Mouse (Mus musculus) kidney, adult 2 months (tissue): ENCODE data around the gene Samd4b.
"Not testable (repeated sequence)": the region's sequence is repeated elsewhere in the genome, so short reads cannot be mapped to it uniquely, and the experiment has no call there.

Experiments
- CTCF ChIP-seq: fragments of 200-500 bp; conservative IDR thresholded peaks from 2 replicates; pipeline ENCODE4 v1.5.1; 2011; ENCODE audit warnings: low read depth, mild to moderate bottlenecking, control low read depth, low read length, moderate library complexity, mixed read lengths; ENCODE audit not compliant: insufficient read depth, insufficient read length
- POLR2A ChIP-seq: fragments of 200-500 bp; IDR thresholded peaks from one replicate; pipeline ENCODE4 v1.6.1; 2011; ENCODE audit warnings: low read depth, low read length, control low read depth

- not testable (repeated sequence) for TF ChIP-seq CTCF, POLR2A
Observed at GRCm38 (mm10) chr7:28509121-28509520, 88.8 kb downstream of the Samd4b start.
